Mouse (Mus musculus) erythroid progenitor cell, adult 5-6 weeks (primary cell): ENCODE data around the gene Gm36210. TPM values are rescaled to one million over a fixed set of nuclear protein-coding genes. Genes with fewer than 3 reads are reported as not detected.

Source experiments
- ATAC-seq: replicated peaks from 2 replicates; pipeline ENCODE4 v1.8.0; 2016; ENCODE audit warnings: moderate number of reproducible peaks, mild to moderate bottlenecking, moderate TSS enrichment, inconsistent platforms; ENCODE audit not compliant: poor library complexity, low FRiP score, severe bottlenecking
- total RNA-seq, 2 experiments: library from RNA; stranded (forward) in 1 of 2; stranded (reverse) in 1 of 2; fragments of 150-400 nt in 1 of 2; fragments of 186-747, 209-891 nt in 1 of 2; gene quantifications; 2 replicates each; pipeline versions ENCODE4 v1.2.3 to v1.2.4; 2015 to 2017; ENCODE audit warnings: low replicate concordance in 2 of 2

The Gm36210 gene
- total RNA-seq, 2 experiments from 2014 or later = not detected

DNA sequence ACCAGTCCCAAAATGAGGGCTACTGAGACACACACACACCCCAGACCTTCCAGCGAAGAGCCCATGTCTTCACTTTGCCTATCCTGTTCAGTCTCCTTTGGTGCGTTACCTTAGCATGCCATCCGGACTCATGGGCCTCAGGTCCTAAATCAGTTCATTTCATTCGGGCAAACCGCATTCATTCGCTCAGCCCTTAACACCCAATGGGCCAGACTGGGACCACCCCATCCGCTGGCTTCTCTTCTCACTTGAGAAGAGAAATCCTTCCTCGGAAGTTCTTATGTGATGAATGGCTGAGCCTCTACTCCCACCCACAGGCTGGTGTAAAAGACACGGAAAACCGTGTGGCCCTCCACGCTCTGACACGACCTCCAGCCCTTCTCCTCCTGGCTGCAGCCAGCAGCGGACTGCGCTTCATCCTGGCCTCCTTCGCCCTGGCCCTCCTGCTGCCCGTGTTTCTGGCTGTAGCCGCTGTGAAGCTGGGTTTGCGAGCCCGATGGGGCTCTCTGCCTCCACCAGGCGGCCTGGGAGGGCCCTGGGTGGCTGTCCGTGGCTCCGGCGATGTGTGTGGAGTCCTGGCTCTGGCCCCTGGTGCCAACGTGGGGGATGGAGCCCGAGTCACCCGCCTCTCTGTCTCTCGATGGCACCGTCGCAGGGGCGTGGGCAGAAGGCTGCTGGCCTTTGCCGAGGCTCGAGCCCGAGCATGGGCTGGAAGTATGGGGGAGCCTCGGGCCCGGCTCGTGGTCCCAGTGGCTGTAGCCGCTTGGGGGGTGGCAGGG is 17.5 kb upstream of the Gm36210 start:
- ATAC-seq = no peak

GRCm38 (mm10) chr7:4922931-4923565 is 16.7 kb upstream of the Gm36210 start:
- ATAC-seq = no peak

- ATAC-seq = no peak
Measured at GRCm38 (mm10) chr7:4922508-4922907, 16.2 kb upstream of the Gm36210 start.

GRCm38 (mm10) chr7:4921824-4922482 is 15.6 kb upstream of the Gm36210 start, which contains the start of gene Nat14:
Nat14 (plus strand) TSS chr7:4922028.
- ATAC-seq = no peak

GRCm38 (mm10) chr7:4920976-4921823 is 14.9 kb upstream of the Gm36210 start:
- ATAC-seq = no peak

- no peak for ATAC-seq
Measured at GRCm38 (mm10) chr7:4920496-4920895, 14.2 kb upstream of the Gm36210 start.

DNA sequence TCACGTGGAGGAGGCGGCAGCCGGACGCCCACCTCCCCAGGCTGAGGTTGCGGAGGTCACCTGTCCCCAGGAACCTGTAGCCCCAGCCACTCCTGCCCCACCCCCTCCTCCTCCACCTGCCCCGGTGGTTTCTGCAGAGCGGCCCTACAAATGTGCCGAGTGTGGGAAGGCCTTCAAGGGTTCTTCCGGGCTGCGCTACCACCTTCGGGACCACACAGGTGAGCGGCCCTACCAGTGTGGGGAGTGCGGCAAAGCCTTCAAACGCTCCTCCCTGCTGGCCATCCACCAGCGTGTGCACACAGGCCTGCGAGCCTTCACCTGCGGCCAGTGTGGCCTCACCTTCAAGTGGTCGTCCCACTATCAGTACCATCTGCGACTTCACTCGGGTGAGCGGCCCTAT is 13.7 kb upstream of the Gm36210 start:
- ATAC-seq = no peak

GRCm38 (mm10) chr7:4919096-4919495 is 12.8 kb upstream of the Gm36210 start:
- no peak for ATAC-seq

DNA sequence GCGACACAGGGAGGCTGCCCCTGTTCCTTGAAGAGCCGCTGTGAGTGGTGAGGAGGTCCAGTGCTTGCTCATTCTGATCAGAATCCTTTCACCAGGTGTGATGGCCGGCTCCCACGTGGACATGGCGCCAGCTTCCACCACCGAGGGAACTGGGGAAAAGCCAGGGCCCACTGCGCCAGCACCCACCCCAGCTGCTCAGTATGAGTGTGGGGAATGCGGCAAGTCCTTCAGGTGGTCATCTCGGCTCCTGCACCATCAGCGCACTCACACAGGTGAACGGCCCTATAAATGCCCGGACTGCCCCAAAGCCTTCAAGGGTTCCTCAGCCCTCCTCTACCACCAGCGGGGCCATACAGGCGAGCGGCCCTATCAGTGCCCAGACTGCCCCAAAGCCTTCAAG is 12.4 kb upstream of the Gm36210 start:
- ATAC-seq = no peak

DNA sequence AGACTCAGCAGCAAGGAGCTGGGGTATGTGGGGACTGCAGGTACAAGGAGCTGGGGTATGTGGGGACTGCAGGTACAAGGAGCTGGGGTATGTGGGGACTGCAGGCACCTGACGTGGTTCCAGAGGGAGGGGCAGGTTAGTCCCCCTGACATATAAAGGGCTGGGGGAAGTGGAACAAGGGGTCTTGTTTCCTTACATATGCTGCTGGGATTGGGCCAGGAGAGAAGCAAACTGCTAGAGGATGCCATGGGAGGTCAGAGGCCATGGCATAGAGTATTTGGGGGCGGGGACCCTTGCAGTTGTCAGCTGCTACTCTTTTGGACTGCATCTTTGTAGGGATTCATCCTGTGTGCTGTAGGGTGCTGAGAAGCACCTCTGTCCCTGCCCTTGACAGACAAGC is 11.2 kb upstream of the Gm36210 start:
- no peak for ATAC-seq

- peak; percentile 66 for ATAC-seq
Measured at GRCm38 (mm10) chr7:4915669-4916416, 9.5 kb upstream of the Gm36210 start.

DNA sequence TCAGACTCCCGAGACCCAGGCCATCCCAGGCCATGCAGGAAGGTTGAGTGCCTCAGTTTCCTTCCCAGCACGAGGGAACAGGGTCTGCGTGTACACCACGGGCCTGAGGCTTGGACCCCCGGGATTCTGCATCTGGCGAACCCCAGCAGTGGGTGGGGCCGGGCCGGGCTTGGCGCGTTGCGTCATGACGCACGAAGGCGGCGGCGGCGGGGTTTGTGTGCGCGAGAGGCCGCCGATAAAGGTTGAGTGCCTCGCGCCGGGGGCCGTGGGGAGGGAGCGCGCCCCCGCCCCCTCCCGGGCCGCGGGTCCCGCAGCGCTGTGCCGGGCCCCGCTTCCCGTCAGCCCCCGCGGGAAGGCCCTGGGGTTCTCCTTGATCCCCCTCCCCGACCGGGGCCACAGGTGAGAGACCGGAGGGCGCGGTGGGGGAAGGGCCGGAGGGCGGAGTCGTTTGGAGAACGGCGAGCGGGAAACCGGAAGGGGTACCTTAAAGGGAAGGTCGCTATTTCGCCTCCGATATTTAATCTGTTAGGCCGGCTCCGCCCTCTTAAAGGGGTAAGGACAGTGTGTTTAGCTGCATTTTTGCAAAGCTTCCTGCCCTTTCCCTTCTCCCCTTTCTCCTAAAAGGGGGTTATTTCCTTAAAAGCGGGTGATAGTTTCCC is 8.8 kb upstream of the Gm36210 start, which contains the start of gene Zfp628:
TSS of gene Zfp628 (plus strand) at position 211 of the 659 bp plus-strand sequence.
- peak; percentile 91 for ATAC-seq

- ATAC-seq = no peak
Measured at GRCm38 (mm10) chr7:4912248-4912647, 5.9 kb upstream of the Gm36210 start.

DNA sequence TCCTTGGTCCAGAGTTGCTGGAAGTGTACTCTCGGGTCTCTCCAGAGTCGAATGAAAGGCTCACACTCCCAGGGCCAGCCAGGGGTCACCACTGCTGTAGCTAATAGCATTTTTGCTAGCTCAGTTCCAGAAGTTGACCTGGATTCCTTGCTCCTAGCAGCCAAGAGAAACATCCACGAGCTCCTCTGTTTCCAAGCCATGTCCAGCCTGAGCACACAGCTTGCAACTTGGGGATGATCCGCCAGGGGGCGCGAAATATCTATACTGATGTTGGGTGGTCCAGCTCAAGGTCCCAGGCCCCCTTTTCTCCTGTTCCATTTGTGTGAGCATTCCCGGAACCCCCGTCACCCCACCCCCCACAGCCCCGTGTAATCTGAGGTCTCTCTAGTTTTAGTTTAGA is 5.2 kb upstream of the Gm36210 start:
- no peak for ATAC-seq

- no peak for ATAC-seq
Measured at GRCm38 (mm10) chr7:4902404-4902803, 3.9 kb downstream of the Gm36210 start.

DNA sequence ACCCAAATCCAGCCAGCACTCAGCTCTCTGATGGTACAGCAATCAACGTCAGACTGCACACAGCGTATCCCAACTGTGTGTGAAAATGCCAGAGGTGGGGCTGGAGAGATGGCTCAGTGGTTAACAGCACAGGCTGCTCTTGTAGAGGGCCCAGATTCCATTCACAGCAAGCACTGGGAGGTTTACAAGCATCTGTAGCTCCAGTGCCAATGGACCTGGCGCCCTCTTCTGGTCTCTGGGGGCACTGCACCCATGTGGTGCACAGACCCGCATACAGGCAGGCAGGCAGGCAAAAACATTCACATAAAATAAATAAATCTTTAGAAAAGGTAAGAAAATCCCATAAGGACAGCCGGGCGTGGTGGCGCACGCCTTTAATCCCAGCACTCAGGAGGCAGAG is 5.1 kb downstream of the Gm36210 start:
- ATAC-seq = peak; percentile 60; the same call in 1 of the 2 replicates

DNA sequence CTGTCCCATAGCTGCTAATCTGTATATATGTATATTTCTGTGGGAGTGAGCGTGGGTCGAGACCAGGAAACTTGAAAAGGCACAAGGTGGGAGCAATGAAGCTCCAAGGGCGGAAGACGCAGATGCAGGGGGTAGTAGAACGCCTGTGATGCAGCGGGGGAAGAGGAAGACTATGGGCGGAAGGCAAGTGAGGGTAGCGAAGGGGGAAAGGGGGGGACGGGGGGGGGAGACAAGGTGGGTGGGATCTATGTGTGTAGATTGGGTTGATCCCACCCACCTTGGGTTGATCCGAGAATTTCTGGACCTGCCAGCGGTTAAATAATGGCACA is 5.8 kb downstream of the Gm36210 start:
- ATAC-seq = no peak

DNA sequence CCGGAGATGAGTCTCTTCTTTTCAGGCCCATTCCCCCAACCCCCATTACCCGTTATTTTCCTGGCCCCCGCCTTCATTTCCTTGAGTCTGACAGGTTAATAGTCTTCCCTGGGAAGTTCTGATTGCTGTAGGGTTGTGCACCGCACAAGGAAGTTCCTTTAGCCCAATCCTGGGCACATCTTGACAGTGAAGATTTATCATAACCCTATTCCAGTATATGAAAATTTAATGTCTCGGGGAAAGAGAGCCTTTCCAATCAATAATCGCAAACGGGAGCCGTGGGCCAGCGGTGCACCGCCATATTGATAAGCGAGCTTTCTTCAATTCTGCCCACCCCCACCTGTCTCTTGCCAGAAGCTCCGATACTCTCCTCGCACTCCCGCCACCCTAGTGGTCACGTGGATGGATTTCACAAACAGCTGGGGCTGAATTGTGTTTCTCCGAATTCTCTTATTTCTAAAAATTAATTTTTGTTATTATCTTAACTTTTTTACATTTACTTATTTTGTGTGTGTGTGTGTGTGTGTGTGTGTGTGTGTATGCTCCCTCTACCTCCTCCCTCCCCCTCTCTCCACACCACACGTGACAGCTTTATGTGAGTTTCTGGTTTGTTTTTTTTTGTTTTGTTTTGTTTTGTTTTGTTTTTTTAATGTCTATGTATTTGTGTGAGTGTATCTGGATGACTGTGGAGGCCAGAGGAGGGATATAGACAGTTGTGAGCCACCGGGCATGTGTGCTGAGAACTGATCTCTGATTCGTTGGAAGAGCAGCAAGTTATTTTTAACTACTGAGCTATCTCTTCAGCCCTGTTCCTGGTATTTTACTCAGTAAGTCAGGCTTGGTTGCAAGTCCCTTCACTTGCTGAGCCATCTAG is 6.4 kb downstream of the Gm36210 start:
- peak; percentile 51; the same call in 1 of the 2 replicates for ATAC-seq
